Mouse (Mus musculus) heart, embryonic 14.5 days (tissue): ENCODE measurements around the gene Epha4. TPM values are rescaled to one million over a fixed set of nuclear protein-coding genes. Genes with fewer than 3 reads are reported as not detected.
A peak's percentile ranks its signal among the peaks of the same experiment; 100 is the strongest.

Experiments
- ATAC-seq: fragments of 200-750 bp; cut with Nextera tagmentation; 2 replicates; pipeline ENCODE4 v1.8.0; 2017; ENCODE audit warnings: low read depth, moderate TSS enrichment; ENCODE audit not compliant: insufficient number of reproducible peaks, insufficient read depth, low FRiP score
- H3K27ac ChIP-seq, 2 experiments: fragments of 200-500 bp in 1 of 2; fragments of 300-500 bp in 1 of 2; sonication (generic) in 1 of 2; replicated peaks in 1 of 2; 2 replicates each; pipeline ENCODE4 v1.5.1; 2012 to 2014; ENCODE audit warnings: low read depth in 2 of 2, low read length in 2 of 2, control low read depth in 1 of 2, mild to moderate bottlenecking in 1 of 2, mixed read lengths in 1 of 2; ENCODE audit not compliant: control insufficient read depth in 1 of 2, insufficient read depth in 1 of 2
- H3K27me3 ChIP-seq: fragments of 300-500 bp; sonication (generic); 2 replicates; pipeline ENCODE4 v1.6.1; 2014; ENCODE audit warnings: mild to moderate bottlenecking, low read length, control low read depth; ENCODE audit not compliant: control insufficient read depth, insufficient read depth
- H3K36me3 ChIP-seq: fragments of 300-500 bp; sonication (generic); 2 replicates; pipeline ENCODE4 v1.6.1; 2014; ENCODE audit warnings: mild to moderate bottlenecking, control low read depth, low read length, mixed read lengths; ENCODE audit not compliant: control insufficient read depth, insufficient read depth
- H3K4me1 ChIP-seq, 2 experiments: fragments of 200-500 bp in 1 of 2; fragments of 300-500 bp in 1 of 2; sonication (generic) in 1 of 2; 2 replicates each; pipeline ENCODE4 v1.6.1; 2012 to 2014; ENCODE audit warnings: low read length in 2 of 2, control low read depth in 1 of 2, mixed read lengths in 1 of 2; ENCODE audit not compliant: control insufficient read depth in 2 of 2, insufficient read depth in 2 of 2
- H3K4me2 ChIP-seq: fragments of 300-500 bp; sonication (generic); 2 replicates; pipeline ENCODE4 v1.6.1; 2014; ENCODE audit warnings: mild to moderate bottlenecking, low read length
- H3K4me3 ChIP-seq, 2 experiments: fragments of 200-500 bp in 1 of 2; fragments of 300-500 bp in 1 of 2; sonication (generic) in 1 of 2; 2 replicates each; pipeline ENCODE4 v1.5.1; 2012 to 2014; ENCODE audit warnings: low read length in 2 of 2, mild to moderate bottlenecking in 2 of 2, control low read depth in 1 of 2, low read depth in 1 of 2, moderate library complexity in 1 of 2; ENCODE audit not compliant: control insufficient read depth in 1 of 2, insufficient read depth in 1 of 2
- H3K9ac ChIP-seq: fragments of 300-500 bp; sonication (generic); 2 replicates; pipeline ENCODE4 v1.6.1; 2014; ENCODE audit warnings: mild to moderate bottlenecking, low read length
- H3K9me3 ChIP-seq: fragments of 300-500 bp; sonication (generic); 2 replicates; pipeline ENCODE4 v1.6.1; 2016; ENCODE audit warnings: low read length, control low read depth; ENCODE audit not compliant: control insufficient read depth
- WGBS: fragments of 180-500 bp; shearing (Covaris S2); extraction: QIAGEN DNeasy Blood & Tissue Kit; methylation state at CpG from one replicate; pipeline ENCODE4 v1.1.7; 2014; 5-methylcytosine and 5-hydroxymethylcytosine counted together
- polyA plus RNA-seq: library from polyadenylated mRNA; unstranded; fragments of >200 nt; fragmentation: Nextera tagmentation; extraction: Ambion mirVana; gene quantifications from 2 replicates; pipeline ENCODE4 v1.2.1, GENCODE M21; 2014

Epha4 gene
- polyA plus RNA-seq, 1 experiment from 2014 or later, result 14.1 TPM

DNA sequence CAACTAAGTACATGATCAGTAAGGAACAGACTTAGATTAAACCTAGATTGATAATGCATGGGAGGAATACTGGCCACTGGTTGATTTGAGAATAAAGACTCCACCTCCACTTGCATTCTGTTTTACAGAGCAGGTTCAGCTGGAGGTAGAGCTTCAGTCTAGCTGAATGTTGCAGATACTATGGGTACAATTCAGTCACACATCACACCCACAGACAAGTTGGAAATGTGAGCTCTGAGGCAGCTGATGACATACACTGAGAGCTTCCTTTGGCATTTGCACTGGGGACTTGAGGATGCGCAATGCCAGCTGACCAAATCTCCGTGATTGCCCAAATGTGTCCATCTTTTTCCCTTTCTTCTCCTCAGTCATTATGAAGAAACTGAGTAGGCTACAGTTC, 125.8 kb downstream of the Epha4 start:
- H3K4me2 ChIP-seq, result no peak overlapping the region
- ATAC-seq, result no peak
- WGBS, result 82% methylated on average over 2 of the region's 2 CpGs
- H3K27ac ChIP-seq, result no peak overlapping the region
- no peaks in the 10 kb centered on the region for H3K36me3 ChIP-seq
- H3K9ac ChIP-seq, result no peak overlapping the region
- no peaks in the 10 kb centered on the region for H3K9me3 ChIP-seq
- no peak overlapping the region for H3K4me3 ChIP-seq
- no peaks in the 10 kb centered on the region for H3K27me3 ChIP-seq
- peaks cover 4 to 18% of the 10 kb centered on the region in 2 experiments for H3K4me1 ChIP-seq

DNA sequence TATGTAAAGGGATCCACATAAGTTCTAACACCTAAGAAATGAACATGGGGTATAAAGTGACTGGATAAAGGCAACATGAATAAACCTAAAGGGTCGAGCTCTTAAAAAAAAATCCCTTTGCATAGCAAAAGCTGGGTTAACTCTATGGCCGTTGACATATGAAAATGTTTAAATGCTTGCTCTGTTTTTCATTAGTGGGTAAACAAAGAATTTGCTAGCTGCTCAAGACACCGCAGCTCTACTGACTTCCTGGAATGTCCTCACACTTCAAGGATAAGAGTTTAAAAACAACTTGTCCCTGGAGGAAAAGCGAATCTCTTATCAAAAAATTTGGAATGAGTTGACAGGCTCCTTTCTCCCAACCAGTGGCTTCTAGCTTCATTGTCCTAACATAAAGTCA, 126.3 kb downstream of the Epha4 start:
- Histone ChIP-seq H3K27me3 (no peaks in the 10 kb centered on the region), H3K4me1 (peaks cover 5 to 23% of the 10 kb centered on the region in 2 experiments), H3K9me3 (no peaks in the 10 kb centered on the region), H3K4me3 (no peak overlapping the region), H3K9ac (no peak overlapping the region), H3K4me2 (no peak overlapping the region), H3K36me3 (no peaks in the 10 kb centered on the region), H3K27ac (no peak overlapping the region)
- 42% methylated on average over 4 of the region's 4 CpGs for WGBS
- ATAC-seq, result no peak

DNA sequence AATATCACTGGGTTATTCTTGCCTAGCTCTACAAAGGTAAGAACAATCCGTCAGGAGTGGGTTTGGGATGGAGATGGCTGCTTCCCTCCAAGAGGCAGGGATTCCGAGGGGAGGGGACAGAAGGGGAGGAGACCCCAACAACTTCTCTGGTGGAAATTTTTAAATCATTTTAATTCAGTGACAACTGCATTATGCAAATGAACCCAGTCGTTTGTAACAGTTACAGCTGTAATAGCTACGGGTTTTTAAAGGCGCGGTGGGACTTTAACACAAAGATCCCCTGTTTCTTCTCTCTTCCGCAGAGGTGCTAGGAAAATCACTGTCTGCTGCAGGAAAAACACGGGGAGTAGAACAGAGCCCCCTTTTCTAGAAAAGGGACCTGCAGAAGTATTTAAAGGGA, 129.3 kb downstream of the Epha4 start:
- no peak for ATAC-seq
- Histone ChIP-seq H3K36me3 (0 out of 2 replicates have a peak, but pooled peaks cover 5% of the 10 kb centered on the region), H3K9me3 (no peaks in the 10 kb centered on the region), H3K27me3 (peaks cover 3% of the 10 kb centered on the region; the same call in 1 of the 2 replicates), H3K27ac (no peak overlapping the region), H3K9ac (no peak overlapping the region), H3K4me1 (peaks cover 7 to 25% of the 10 kb centered on the region in 2 experiments), H3K4me2 (no peak overlapping the region), H3K4me3 (no peak overlapping the region)
- 77% methylated on average over 8 of the region's 8 CpGs for WGBS

DNA sequence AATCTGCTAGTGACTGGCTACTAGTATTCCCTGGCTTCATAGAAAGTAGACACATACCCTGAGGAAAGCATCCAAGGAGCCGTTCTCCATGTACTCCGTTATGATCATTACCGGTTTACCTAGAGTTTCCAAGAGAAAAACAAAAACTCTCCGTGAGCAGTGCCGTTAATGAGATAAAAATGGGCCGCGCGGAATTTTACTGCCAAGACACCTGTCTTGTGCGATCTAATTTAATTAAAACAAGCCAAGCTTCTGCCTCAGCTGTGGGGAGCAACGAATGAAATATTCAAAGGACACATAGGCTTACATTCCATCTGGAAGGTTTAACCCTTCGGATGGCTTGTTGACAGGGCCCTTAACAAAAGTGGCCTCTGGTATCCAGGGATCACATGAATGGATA, 131.4 kb downstream of the Epha4 start:
- Histone ChIP-seq H3K4me1 (peaks cover 4 to 17% of the 10 kb centered on the region in 2 experiments), H3K36me3 (peaks cover 8% of the 10 kb centered on the region; the same call in 1 of the 2 replicates), H3K4me3 (no peak overlapping the region), H3K9me3 (no peaks in the 10 kb centered on the region), H3K4me2 (no peak overlapping the region), H3K27ac (no peak overlapping the region), H3K27me3 (peaks cover 3% of the 10 kb centered on the region; the same call in 1 of the 2 replicates), H3K9ac (no peak overlapping the region)
- WGBS, result 56% methylated on average over 11 of the region's 11 CpGs
- ATAC-seq, result no peak

DNA sequence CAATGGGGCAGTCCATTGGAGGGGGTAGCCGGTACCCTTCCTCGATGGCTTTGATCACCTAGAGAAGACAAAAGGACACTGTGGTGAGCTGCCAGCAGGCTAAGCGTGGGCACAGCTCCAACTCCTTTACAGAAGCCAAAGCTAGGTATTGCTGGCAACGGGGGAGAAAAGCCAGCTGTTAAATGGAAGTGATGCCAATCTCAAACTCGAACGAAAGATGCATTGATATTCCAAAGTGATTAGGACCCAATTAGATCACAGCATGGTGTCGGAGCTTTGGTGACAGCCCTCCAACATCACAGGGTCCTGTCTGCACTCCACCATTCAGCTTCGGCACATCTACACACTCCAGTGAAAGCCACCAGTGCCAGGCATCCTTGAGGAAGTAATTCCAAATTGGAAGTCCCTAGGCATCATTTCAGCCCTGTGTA, 137.3 kb downstream of the Epha4 start:
- 86% methylated on average over 8 of the region's 8 CpGs for WGBS
- Histone ChIP-seq H3K27ac (no peak overlapping the region), H3K36me3 (peaks cover 6% of the 10 kb centered on the region; the same call in 1 of the 2 replicates), H3K4me3 (no peak overlapping the region), H3K4me2 (no peak overlapping the region), H3K9ac (no peak overlapping the region), H3K4me1 (no peaks in the 10 kb centered on the region), H3K9me3 (no peaks in the 10 kb centered on the region), H3K27me3 (no peaks in the 10 kb centered on the region)
- ATAC-seq, result no peak

DNA sequence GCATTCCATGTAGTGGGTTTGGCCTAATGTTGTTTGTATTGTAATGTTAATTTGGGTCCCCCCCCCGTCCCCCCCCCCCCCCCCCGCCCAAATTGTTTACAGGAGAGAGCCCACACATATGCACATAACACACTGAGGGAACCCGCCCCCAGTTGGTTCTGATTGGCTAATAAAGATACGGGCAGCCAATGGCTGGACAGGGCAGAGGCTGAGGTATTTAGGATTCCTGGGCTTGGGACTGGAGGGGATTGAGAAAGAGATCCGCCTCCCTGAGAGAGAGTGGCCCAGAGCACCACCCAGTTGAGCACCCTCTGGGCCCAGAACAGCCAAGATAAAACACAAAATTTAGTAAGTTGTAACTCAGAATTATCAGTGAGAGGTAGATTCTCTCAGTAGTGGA, 140.8 kb downstream of the Epha4 start:
- 66% methylated on average over 5 of the region's 5 CpGs for WGBS
- Histone ChIP-seq H3K9ac (no peak overlapping the region), H3K27me3 (no peaks in the 10 kb centered on the region), H3K4me1 (peaks cover 0 to 2% of the 10 kb centered on the region in 2 experiments; a peak in 2 of 4 replicates), H3K27ac (no peak overlapping the region), H3K9me3 (no peaks in the 10 kb centered on the region), H3K4me2 (no peak overlapping the region), H3K4me3 (no peak overlapping the region), H3K36me3 (0 out of 2 replicates have a peak, but pooled peaks cover 3% of the 10 kb centered on the region)
- no peak for ATAC-seq

DNA sequence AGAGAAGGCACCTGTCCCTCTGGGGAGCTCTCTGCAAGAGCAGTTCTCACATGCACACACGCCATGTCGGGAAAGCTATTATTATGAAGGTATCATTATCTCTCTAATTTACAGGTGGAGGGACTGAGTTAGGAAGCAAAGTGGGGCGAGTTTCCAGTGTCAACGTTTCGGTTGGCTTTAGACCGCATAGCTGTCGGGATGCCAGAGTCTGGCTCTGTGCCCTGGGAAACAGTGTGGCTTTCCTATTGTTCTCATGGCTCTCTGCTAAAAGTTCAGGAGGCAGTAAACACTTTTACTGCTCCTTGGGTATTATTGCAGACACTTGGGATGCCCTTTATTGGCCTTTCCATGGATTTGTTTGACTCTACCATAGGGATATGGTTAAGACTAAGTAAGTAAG, 144.0 kb downstream of the Epha4 start:
- peaks cover 0 to 2% of the 10 kb centered on the region in 2 experiments; a peak in 2 of 4 replicates for H3K4me1 ChIP-seq
- H3K9me3 ChIP-seq, result no peaks in the 10 kb centered on the region
- no peak for ATAC-seq
- H3K4me3 ChIP-seq, result no peak overlapping the region
- no peaks in the 10 kb centered on the region for H3K36me3 ChIP-seq
- WGBS, result 59% methylated on average over 7 of the region's 7 CpGs
- 0 out of 4 replicates have a peak overlapping the region, but pooled peaks have one; percentile 12 to 17 for H3K27ac ChIP-seq
- no peak overlapping the region for H3K9ac ChIP-seq
- no peaks in the 10 kb centered on the region for H3K27me3 ChIP-seq
- H3K4me2 ChIP-seq, result no peak overlapping the region

DNA sequence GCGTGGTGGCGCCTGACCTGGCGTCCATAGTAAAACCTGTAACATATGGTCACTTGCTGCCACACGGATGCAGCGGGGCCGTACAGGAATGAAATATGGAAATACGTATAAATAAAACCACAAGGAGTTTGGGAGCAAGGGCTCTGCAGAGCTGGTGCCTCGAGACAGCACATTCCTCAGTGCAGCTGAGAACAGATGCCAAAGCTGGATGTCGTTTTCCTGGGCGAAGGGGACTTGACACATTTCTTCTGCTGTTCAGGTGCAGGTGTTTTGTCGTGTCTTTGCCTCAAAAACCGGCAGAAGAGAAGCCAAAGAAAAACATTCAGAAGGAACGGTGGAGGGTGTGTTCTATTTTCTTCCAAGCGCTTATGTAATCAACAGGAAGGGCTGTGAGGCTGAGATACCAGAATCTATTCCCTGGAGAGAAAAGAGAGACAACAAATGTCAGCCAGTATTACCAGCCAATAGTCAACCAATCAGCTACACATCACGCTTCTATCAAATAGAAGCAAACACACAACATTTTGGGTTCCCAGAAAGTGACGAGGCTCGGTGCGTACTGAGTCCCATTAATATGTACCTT, 145.5 kb downstream of the Epha4 start:
- ATAC-seq, result no peak
- WGBS, result 65% methylated on average over 18 of the region's 18 CpGs
- H3K27ac ChIP-seq, result no peak overlapping the region

More for the DNA sequence above, 145.5 kb downstream of the Epha4 start:
- peaks cover 0 to 2% of the 10 kb centered on the region in 2 experiments; a peak in 2 of 4 replicates for H3K4me1 ChIP-seq
- H3K27me3 ChIP-seq, result no peaks in the 10 kb centered on the region
- H3K36me3 ChIP-seq, result no peaks in the 10 kb centered on the region
- H3K9ac ChIP-seq, result no peak overlapping the region
- H3K4me3 ChIP-seq, result no peak overlapping the region
- 0 out of 2 replicates have a peak overlapping the region, but pooled peaks have one; percentile 1 for H3K4me2 ChIP-seq
- H3K9me3 ChIP-seq, result no peaks in the 10 kb centered on the region
